Comparison of ENCODE assay signal across 21 mouse cellular contexts in genomic region chr11:118579622-118580021, GRCm38 (mm10).
A peak's percentile ranks its signal among the peaks of the same experiment; 100 is the strongest.
DNase-seq lines count a peak whose midpoint lies in the region; ATAC-seq and TF ChIP-seq lines count a peak whose summit lies in the region.
"Had no signal": no experiment of that assay in that cellular context is flagged by ENCODE, and none has a peak within 500 bp of the region (broad histone marks: within the 10 kb centered on the region; RNA-seq: fewer than 3 reads in every experiment).

No protein-coding gene starts in this region.

- peaks cover 69% of the 10 kb centered on the region for H3K4me1 ChIP-seq in cerebellum, adult 2 months (ENCODE audit: control insufficient read depth, insufficient read depth, low read length)

- H3K27me3 ChIP-seq in cerebellum, adult 2 months (ENCODE audit: control insufficient read depth, insufficient read depth, low read length): no peaks in the 10 kb centered on the region

- TF ChIP-seq CTCF in cerebellum, adult 2 months (IDR thresholded peaks at IDR 0.05; ENCODE audit: borderline replicate concordance, insufficient read depth, low read depth, low read length): no peak

- H3K4me3 ChIP-seq in cerebellum, adult 2 months (replicated peaks; ENCODE audit: insufficient read depth, low read depth, low read length): no peak overlapping the region

- peak; percentile 55 to 61 for DNase-seq in cerebellum, adult 18-20 months
- no peak for DNase-seq in cerebellum, adult 9-11 months
- peak; percentile 58 to 60 for DNase-seq in cerebellum, adult 2 months
- DNase-seq in cerebellum, postnatal 25 days: peak; percentile 61 to 74
- no peak for DNase-seq in cerebellum, postnatal 14 days
- peak; percentile 49 to 57 for DNase-seq in cerebellum, postnatal 36 days
- no peak for DNase-seq in cerebellum, adult 9-10 months
- DNase-seq: adrenal gland, adult 2 months; adrenal gland, adult 8-10 months; adrenal gland, postnatal 10 days; adrenal gland, postnatal 14 days; adrenal gland, postnatal 25 days; adrenal gland, postnatal 36 days; B cell, adult 2 months; cerebellum, adult 11 months; cerebellum, adult 11-12 months; cerebellum, adult 8-10 months had no signal

- no peak for ATAC-seq in cerebellum, adult (ENCODE audit: insufficient number of reproducible peaks, low FRiP score, low TSS enrichment)
- ATAC-seq: activated CD4-positive, CD25-positive, alpha-beta regulatory T cell, adult 4 months; CD4-positive, CD25-positive, alpha-beta regulatory T cell, adult 4 months; Patski had no signal

- TF ChIP-seq POLR2A in cerebellum, adult 2 months (IDR thresholded peaks at IDR 0.05; ENCODE audit: borderline replicate concordance, insufficient read depth, low read length): no peak

- no peak overlapping the region for H3K27ac ChIP-seq in cerebellum, adult 2 months (ENCODE audit: insufficient read depth, low read length)

- 43% methylated on average over 8 of the region's 8 CpGs for WGBS in cerebellum, adult 2 months

Comparison
In these comparisons a context has a peak if more than half of its experiments do, and no peak if none do; other contexts are left out.
1. DNase-seq: peak in cerebellum, adult 18-20 months (2 of 2), cerebellum, adult 2 months (2 of 2), cerebellum, postnatal 25 days (2 of 2) and cerebellum, postnatal 36 days (2 of 2); none in cerebellum, adult 9-11 months (single experiment), cerebellum, postnatal 14 days (0 of 2) and cerebellum, adult 9-10 months (single experiment).